Mouse (Mus musculus): ENCODE results near the gene Ginm1. TPM values are rescaled to one million over a fixed set of nuclear protein-coding genes. Genes with fewer than 3 reads are reported as not detected.

Gene Ginm1
- total RNA-seq, 1 experiment from 2014 or later = 51.2 TPM

DNA sequence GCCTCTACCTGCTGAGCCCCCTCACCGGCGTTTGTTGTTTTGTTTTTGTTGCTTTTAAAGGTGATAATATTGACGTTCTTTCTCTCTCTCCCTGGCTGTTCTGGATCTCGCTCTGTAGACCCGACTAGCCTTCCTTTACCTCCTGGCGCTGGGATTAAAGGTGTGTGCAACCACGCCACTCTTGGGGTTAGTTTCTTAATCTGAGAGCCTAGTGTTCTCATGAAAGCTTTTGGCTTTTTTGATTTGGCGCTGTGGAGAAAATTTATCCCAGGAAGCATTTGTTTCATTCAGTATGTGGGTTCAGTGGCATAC lies 66.2 kb downstream of the Ginm1 start:
- ATAC-seq (replicated peaks; ENCODE audit: low read depth, poor library complexity, severe bottlenecking) = no peak

DNA sequence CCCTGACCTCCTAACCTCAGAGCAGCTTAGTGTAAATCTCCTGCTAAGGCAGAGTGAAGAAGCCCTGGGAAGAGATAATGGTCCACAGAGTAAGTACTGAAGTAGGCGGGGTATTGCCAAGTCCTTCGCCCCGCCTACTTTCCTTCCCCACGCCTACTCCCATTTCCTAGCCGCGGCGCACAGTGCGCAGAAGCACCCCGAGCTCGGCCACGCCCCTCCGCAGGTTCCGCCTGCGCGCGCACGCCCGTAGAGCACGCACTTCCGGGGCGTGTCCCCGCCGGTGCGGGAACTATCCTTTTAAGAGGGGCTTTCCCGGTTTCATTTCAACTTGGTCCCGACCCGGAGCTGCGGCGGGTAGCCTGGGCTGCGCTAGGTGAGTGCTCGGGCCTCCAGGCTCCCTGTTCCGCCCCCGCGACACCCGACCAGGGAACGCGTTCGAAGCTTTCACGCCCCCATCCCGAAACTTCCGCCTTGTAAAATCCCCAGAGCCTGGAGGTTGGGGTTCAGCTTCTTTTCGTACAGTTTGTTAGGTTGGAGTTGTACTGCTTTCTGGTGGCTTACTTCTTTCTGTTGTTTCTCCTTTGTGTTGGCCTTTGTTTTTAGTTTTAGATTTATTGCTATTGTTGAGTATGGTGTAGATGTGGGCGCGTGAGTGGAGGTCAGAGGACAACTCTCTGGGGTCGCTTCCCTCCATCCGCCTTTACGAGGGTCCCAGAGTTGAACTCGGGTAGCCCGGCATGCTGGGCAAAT lies 66.7 kb downstream of the Ginm1 start, which contains the start of gene Katna1:
Gene Katna1, plus strand, starts transcription at position 250 of the 750 bp plus-strand sequence.
- ATAC-seq (replicated peaks; ENCODE audit: low read depth, poor library complexity, severe bottlenecking) = peak; percentile 93

Other genes starting within 250 kb of the Ginm1 start
- 0.53 and 1.5 TPM in 2 replicates for gene Lrp11, start 203.0 kb downstream of the Ginm1 start, total RNA-seq (2017)
- gene Nup43, start 125.3 kb downstream of the Ginm1 start, total RNA-seq (2017) = 29.5 and 38.1 TPM in 2 replicates
- gene Pcmt1, start 111.7 kb downstream of the Ginm1 start, total RNA-seq (2017) = 72.8 and 75.1 TPM in 2 replicates
- 17.5 and 19.8 TPM in 2 replicates for gene Lats1, start 111.6 kb downstream of the Ginm1 start, total RNA-seq (2017)
- 57.2 and 80.5 TPM in 2 replicates for gene Katna1, start 66.8 kb downstream of the Ginm1 start, total RNA-seq (2017)
- gene Ppil4, start 67 bp upstream of the Ginm1 start, total RNA-seq (2017) = 91.6 and 100 TPM in 2 replicates
- gene Zc3h12d, start 39.6 kb upstream of the Ginm1 start, total RNA-seq (2017) = 0.44 and 0.64 TPM in 2 replicates
- 89.2 and 103 TPM in 2 replicates for gene Tab2, start 163.4 kb upstream of the Ginm1 start, total RNA-seq (2017)

All from common myeloid progenitor, adult 5-6 weeks (primary cell).